Mouse (Mus musculus): Measurements from ENCODE around the gene Relt. TPM values are rescaled to one million over a fixed set of nuclear protein-coding genes. Genes with fewer than 3 reads are reported as not detected.

Relt gene
- polyA plus RNA-seq, 1 experiment from 2014 or later = 1.8 TPM

- WGBS = 83% methylated on average over 2 of the region's 2 CpGs
- H3K4me3 ChIP-seq (ENCODE audit: low read depth, low read length) = no peak overlapping the region
- no peaks in the 10 kb centered on the region; the same call in 1 of the 2 replicates for H3K4me1 ChIP-seq (ENCODE audit: control insufficient read depth, insufficient read depth, low read length)
- H3K27me3 ChIP-seq (ENCODE audit: control insufficient read depth, insufficient read depth, low read length) = no peaks in the 10 kb centered on the region
- no peak overlapping the region for H3K4me2 ChIP-seq (ENCODE audit: low read depth, low read length)
- DNase-seq (ENCODE audit: low spot score) = no peak
- H3K27ac ChIP-seq (replicated peaks; ENCODE audit: low read depth, low read length) = no peak overlapping the region
- H3K9me3 ChIP-seq (replicated peaks; ENCODE audit: control insufficient read depth, low read length) = no peaks in the 10 kb centered on the region
- H3K36me3 ChIP-seq (replicated peaks; ENCODE audit: control insufficient read depth, insufficient read depth, low read depth, low read length) = no peaks in the 10 kb centered on the region
- no peak overlapping the region for H3K9ac ChIP-seq (replicated peaks; ENCODE audit: low read length)
- ATAC-seq (replicated peaks; ENCODE audit: insufficient number of reproducible peaks, low FRiP score, low TSS enrichment, low read depth) = no peak
These were observed 19.4 kb downstream of the Relt start for GRCm38 (mm10) chr7:100843866-100844265.

DNA sequence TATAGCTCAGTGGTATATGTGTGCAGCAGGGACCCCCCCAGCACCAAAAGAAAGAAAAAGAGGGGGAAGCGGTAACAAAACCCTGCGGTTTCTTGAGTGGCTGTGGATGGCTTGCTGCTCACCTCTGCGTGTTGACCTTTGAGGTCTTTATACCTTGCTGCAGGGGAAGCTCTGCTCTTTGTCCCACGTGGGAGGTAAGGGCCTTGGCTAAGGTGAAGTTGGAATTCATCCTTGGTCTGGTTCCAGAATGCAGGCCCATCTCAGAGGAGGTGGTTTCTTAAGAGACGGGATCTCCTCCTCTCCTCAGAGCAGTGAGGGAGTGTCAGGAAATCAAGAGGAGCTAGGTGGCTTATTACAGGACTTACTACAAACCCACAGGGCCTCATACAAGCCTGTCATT, 21.1 kb downstream of the Relt start:
- no peak overlapping the region for H3K4me3 ChIP-seq (ENCODE audit: low read depth, low read length)
- WGBS = 92% methylated on average over 5 of the region's 5 CpGs
- no peak for DNase-seq (ENCODE audit: low spot score)
- H3K4me1 ChIP-seq (ENCODE audit: control insufficient read depth, insufficient read depth, low read length) = no peaks in the 10 kb centered on the region; the same call in 1 of the 2 replicates
- H3K4me2 ChIP-seq (ENCODE audit: low read depth, low read length) = no peak overlapping the region
- H3K9me3 ChIP-seq (replicated peaks; ENCODE audit: control insufficient read depth, low read length) = no peaks in the 10 kb centered on the region
- H3K9ac ChIP-seq (replicated peaks; ENCODE audit: low read length) = no peak overlapping the region
- no peaks in the 10 kb centered on the region for H3K36me3 ChIP-seq (replicated peaks; ENCODE audit: control insufficient read depth, insufficient read depth, low read depth, low read length)
- no peak overlapping the region for H3K27ac ChIP-seq (replicated peaks; ENCODE audit: low read depth, low read length)
- H3K27me3 ChIP-seq (ENCODE audit: control insufficient read depth, insufficient read depth, low read length) = no peaks in the 10 kb centered on the region
- ATAC-seq (replicated peaks; ENCODE audit: insufficient number of reproducible peaks, low FRiP score, low TSS enrichment, low read depth) = no peak

DNA sequence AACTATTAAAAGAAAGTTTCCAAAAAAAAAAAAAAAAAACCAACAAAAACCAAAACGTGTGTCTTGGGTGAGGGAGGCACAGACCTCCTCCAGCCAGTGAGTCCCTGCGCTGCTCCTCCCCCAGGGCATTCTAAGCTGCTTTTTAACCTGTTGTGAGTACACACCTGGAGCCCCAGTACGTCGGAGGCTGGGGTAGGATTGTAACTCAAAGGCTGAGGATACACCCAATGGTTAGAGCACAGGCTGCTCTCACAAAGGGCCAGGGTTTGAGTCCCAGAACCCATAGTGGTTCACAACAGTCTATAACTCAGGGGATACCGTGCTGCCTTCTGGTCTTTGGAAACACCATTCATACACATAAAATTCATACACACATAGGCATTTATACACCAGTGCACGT, 21.6 kb downstream of the Relt start:
- Histone ChIP-seq H3K27me3 (ENCODE audit: control insufficient read depth, insufficient read depth, low read length) (no peaks in the 10 kb centered on the region), H3K4me3 (ENCODE audit: low read depth, low read length) (no peak overlapping the region), H3K9ac (replicated peaks; ENCODE audit: low read length) (no peak overlapping the region), H3K9me3 (replicated peaks; ENCODE audit: control insufficient read depth, low read length) (no peaks in the 10 kb centered on the region), H3K36me3 (replicated peaks; ENCODE audit: control insufficient read depth, insufficient read depth, low read depth, low read length) (no peaks in the 10 kb centered on the region), H3K27ac (replicated peaks; ENCODE audit: low read depth, low read length) (no peak overlapping the region), H3K4me1 (ENCODE audit: control insufficient read depth, insufficient read depth, low read length) (no peaks in the 10 kb centered on the region; the same call in 1 of the 2 replicates), H3K4me2 (ENCODE audit: low read depth, low read length) (no peak overlapping the region)
- ATAC-seq (replicated peaks; ENCODE audit: insufficient number of reproducible peaks, low FRiP score, low TSS enrichment, low read depth) (no peak), DNase-seq (ENCODE audit: low spot score) (no peak)
- WGBS = 91% methylated on average over 6 of the region's 6 CpGs

- Histone ChIP-seq H3K9me3 (replicated peaks; ENCODE audit: control insufficient read depth, low read length) (no peaks in the 10 kb centered on the region), H3K4me3 (ENCODE audit: low read depth, low read length) (no peak overlapping the region), H3K9ac (replicated peaks; ENCODE audit: low read length) (no peak overlapping the region), H3K4me1 (ENCODE audit: control insufficient read depth, insufficient read depth, low read length) (no peaks in the 10 kb centered on the region; the same call in 1 of the 2 replicates), H3K36me3 (replicated peaks; ENCODE audit: control insufficient read depth, insufficient read depth, low read depth, low read length) (no peaks in the 10 kb centered on the region), H3K27ac (replicated peaks; ENCODE audit: low read depth, low read length) (no peak overlapping the region), H3K4me2 (ENCODE audit: low read depth, low read length) (no peak overlapping the region), H3K27me3 (ENCODE audit: control insufficient read depth, insufficient read depth, low read length) (no peaks in the 10 kb centered on the region)
- ATAC-seq (replicated peaks; ENCODE audit: insufficient number of reproducible peaks, low FRiP score, low TSS enrichment, low read depth) (no peak), DNase-seq (ENCODE audit: low spot score) (no peak)
- WGBS = 100% methylated on average over 1 of the region's 1 CpGs
These were observed 22.3 kb downstream of the Relt start for GRCm38 (mm10) chr7:100840906-100841305.

GRCm38 (mm10) chr7:100839632-100840402, 23.4 kb downstream of the Relt start:
- 86% methylated on average over 6 of the region's 6 CpGs for WGBS
- Histone ChIP-seq H3K4me3 (ENCODE audit: low read depth, low read length) (no peak overlapping the region), H3K9ac (replicated peaks; ENCODE audit: low read length) (no peak overlapping the region), H3K27me3 (ENCODE audit: control insufficient read depth, insufficient read depth, low read length) (no peaks in the 10 kb centered on the region), H3K9me3 (replicated peaks; ENCODE audit: control insufficient read depth, low read length) (no peaks in the 10 kb centered on the region), H3K4me1 (ENCODE audit: control insufficient read depth, insufficient read depth, low read length) (no peaks in the 10 kb centered on the region), H3K36me3 (replicated peaks; ENCODE audit: control insufficient read depth, insufficient read depth, low read depth, low read length) (no peaks in the 10 kb centered on the region), H3K27ac (replicated peaks; ENCODE audit: low read depth, low read length) (no peak overlapping the region), H3K4me2 (ENCODE audit: low read depth, low read length) (no peak overlapping the region)
- DNase-seq (ENCODE audit: low spot score) (no peak), ATAC-seq (replicated peaks; ENCODE audit: insufficient number of reproducible peaks, low FRiP score, low TSS enrichment, low read depth) (no peak)

- no peak overlapping the region for H3K4me2 ChIP-seq (ENCODE audit: low read depth, low read length)
- DNase-seq (ENCODE audit: low spot score) (no peak), ATAC-seq (replicated peaks; ENCODE audit: insufficient number of reproducible peaks, low FRiP score, low TSS enrichment, low read depth) (no peak)
- no peaks in the 10 kb centered on the region for H3K9me3 ChIP-seq (replicated peaks; ENCODE audit: control insufficient read depth, low read length)
- no peaks in the 10 kb centered on the region for H3K4me1 ChIP-seq (ENCODE audit: control insufficient read depth, insufficient read depth, low read length)
- H3K4me3 ChIP-seq (ENCODE audit: low read depth, low read length) = no peak overlapping the region
- no peaks in the 10 kb centered on the region; the same call in 1 of the 2 replicates for H3K36me3 ChIP-seq (replicated peaks; ENCODE audit: control insufficient read depth, insufficient read depth, low read depth, low read length)
- H3K27ac ChIP-seq (replicated peaks; ENCODE audit: low read depth, low read length) = no peak overlapping the region
- no peaks in the 10 kb centered on the region for H3K27me3 ChIP-seq (ENCODE audit: control insufficient read depth, insufficient read depth, low read length)
- H3K9ac ChIP-seq (replicated peaks; ENCODE audit: low read length) = no peak overlapping the region
- 70% methylated on average over 1 of the region's 1 CpGs for WGBS
These were observed 25.5 kb downstream of the Relt start for GRCm38 (mm10) chr7:100837701-100838100.

DNA sequence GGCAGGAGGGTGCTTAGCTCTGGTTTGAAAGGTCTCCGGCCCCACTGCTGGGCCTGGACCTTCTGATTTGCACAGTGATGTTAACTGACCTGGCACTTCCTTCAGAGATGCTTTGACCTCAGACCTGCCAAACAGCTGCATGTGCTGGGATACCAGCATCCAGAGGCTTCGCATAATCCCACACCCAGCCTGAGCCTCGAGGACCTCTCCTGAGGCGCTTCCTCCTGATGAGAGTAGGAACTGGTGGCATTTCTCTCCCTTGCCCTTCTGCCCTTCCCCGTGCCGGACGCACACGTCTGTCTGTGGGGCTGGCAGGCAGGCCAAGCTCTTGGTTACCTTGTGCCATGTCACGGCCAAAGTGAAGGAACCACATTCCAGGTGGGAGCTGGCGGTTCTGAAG, 26.6 kb downstream of the Relt start:
- Histone ChIP-seq H3K4me2 (ENCODE audit: low read depth, low read length) (no peak overlapping the region), H3K36me3 (replicated peaks; ENCODE audit: control insufficient read depth, insufficient read depth, low read depth, low read length) (no peaks in the 10 kb centered on the region; the same call in 1 of the 2 replicates), H3K4me1 (ENCODE audit: control insufficient read depth, insufficient read depth, low read length) (no peaks in the 10 kb centered on the region), H3K9ac (replicated peaks; ENCODE audit: low read length) (no peak overlapping the region), H3K27me3 (ENCODE audit: control insufficient read depth, insufficient read depth, low read length) (no peaks in the 10 kb centered on the region), H3K27ac (replicated peaks; ENCODE audit: low read depth, low read length) (no peak overlapping the region), H3K9me3 (replicated peaks; ENCODE audit: control insufficient read depth, low read length) (no peaks in the 10 kb centered on the region), H3K4me3 (ENCODE audit: low read depth, low read length) (no peak overlapping the region)
- no peak for DNase-seq (ENCODE audit: low spot score)
- 88% methylated on average over 10 of the region's 10 CpGs for WGBS
- ATAC-seq (replicated peaks; ENCODE audit: insufficient number of reproducible peaks, low FRiP score, low TSS enrichment, low read depth) = no peak

DNA sequence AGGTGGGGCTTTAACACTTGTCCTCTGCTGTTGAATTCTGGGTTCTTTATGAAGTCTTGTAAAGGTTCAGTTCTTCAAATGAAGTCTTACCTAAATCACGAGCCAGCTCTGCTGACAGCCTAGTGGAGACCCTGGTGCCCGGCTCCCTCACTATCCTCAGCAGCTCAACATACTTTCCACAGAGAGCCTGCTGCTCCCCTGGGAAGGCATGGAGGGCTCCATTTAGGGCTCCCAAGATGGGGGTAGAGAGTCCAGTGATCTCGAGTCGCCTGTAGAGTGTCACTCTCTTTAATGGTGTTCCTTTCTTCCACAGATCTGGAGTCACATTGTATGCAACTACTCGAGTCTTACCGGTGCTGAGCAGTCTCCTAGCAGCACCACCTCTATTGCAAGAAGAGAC, 27.5 kb downstream of the Relt start:
- DNase-seq (ENCODE audit: low spot score) (no peak), ATAC-seq (replicated peaks; ENCODE audit: insufficient number of reproducible peaks, low FRiP score, low TSS enrichment, low read depth) (no peak)
- H3K27ac ChIP-seq (replicated peaks; ENCODE audit: low read depth, low read length) = no peak overlapping the region
- no peaks in the 10 kb centered on the region for H3K9me3 ChIP-seq (replicated peaks; ENCODE audit: control insufficient read depth, low read length)
- H3K4me1 ChIP-seq (ENCODE audit: control insufficient read depth, insufficient read depth, low read length) = no peaks in the 10 kb centered on the region
- WGBS = 91% methylated on average over 6 of the region's 6 CpGs
- no peak overlapping the region for H3K9ac ChIP-seq (replicated peaks; ENCODE audit: low read length)
- H3K36me3 ChIP-seq (replicated peaks; ENCODE audit: control insufficient read depth, insufficient read depth, low read depth, low read length) = no peaks in the 10 kb centered on the region; the same call in 1 of the 2 replicates
- H3K4me3 ChIP-seq (ENCODE audit: low read depth, low read length) = no peak overlapping the region
- H3K4me2 ChIP-seq (ENCODE audit: low read depth, low read length) = no peak overlapping the region
- H3K27me3 ChIP-seq (ENCODE audit: control insufficient read depth, insufficient read depth, low read length) = no peaks in the 10 kb centered on the region

Data from embryonic facial prominence, embryonic 11.5 days (tissue).